Mouse (Mus musculus): ENCODE measurements around the gene Zfyve9. TPM values are rescaled to one million over a fixed set of nuclear protein-coding genes. Genes with fewer than 3 reads are reported as not detected.

Zfyve9 gene
- 12.3 and 12.9 TPM in 2 replicates for polyA plus RNA-seq (2012; rRNA removed)

GRCm38 (mm10) chr4:108780057-108780863 lies at the start of gene Zfyve9:
Zfyve9 (minus strand) TSS chr4:108780798.

GRCm38 (mm10) chr4:108719349-108719748 lies 61.2 kb downstream of the Zfyve9 start, which contains the start of gene 3110021N24Rik:
3110021N24Rik (plus strand) TSS chr4:108719649.

GRCm38 (mm10) chr4:108619587-108620341 lies 160.8 kb downstream of the Zfyve9 start, which contains the start of gene Cc2d1b:
Cc2d1b (plus strand) TSS chr4:108619940.

Other genes starting within 250 kb of the Zfyve9 start
- 53.9 and 61.6 TPM in 2 replicates for gene Prpf38a, start 201.5 kb downstream of the Zfyve9 start, polyA plus RNA-seq (2012; rRNA removed)
- gene Orc1, start 201.4 kb downstream of the Zfyve9 start, polyA plus RNA-seq (2012; rRNA removed), result 2.7 and 2.9 TPM in 2 replicates
- gene Cc2d1b, start 160.9 kb downstream of the Zfyve9 start, polyA plus RNA-seq (2012; rRNA removed), result 54.4 and 55.6 TPM in 2 replicates
- gene 3110021N24Rik, start 61.1 kb downstream of the Zfyve9 start, polyA plus RNA-seq (2012; rRNA removed), result 0.22 and 0.29 TPM in 2 replicates
- gene Btf3l4, start 52.8 kb upstream of the Zfyve9 start, polyA plus RNA-seq (2012; rRNA removed), result 142 and 170 TPM in 2 replicates
- 57.7 and 58.0 TPM in 2 replicates for gene Txndc12, start 53.8 kb upstream of the Zfyve9 start, polyA plus RNA-seq (2012; rRNA removed)
- gene Kti12, start 67.0 kb upstream of the Zfyve9 start, polyA plus RNA-seq (2012; rRNA removed), result 30.7 and 31.5 TPM in 2 replicates
- 0.09 and 0.15 TPM in 2 replicates for gene A730015C16Rik, start 67.8 kb upstream of the Zfyve9 start, polyA plus RNA-seq (2012; rRNA removed)
- 46.1 and 52.8 TPM in 2 replicates for gene Rab3b, start 98.3 kb upstream of the Zfyve9 start, polyA plus RNA-seq (2012; rRNA removed)
- 136 and 144 TPM in 2 replicates for gene Nrd1, start 219.9 kb upstream of the Zfyve9 start, polyA plus RNA-seq (2012; rRNA removed)